ENCODE assay signal across 16 mouse cellular contexts in the genomic region with DNA sequence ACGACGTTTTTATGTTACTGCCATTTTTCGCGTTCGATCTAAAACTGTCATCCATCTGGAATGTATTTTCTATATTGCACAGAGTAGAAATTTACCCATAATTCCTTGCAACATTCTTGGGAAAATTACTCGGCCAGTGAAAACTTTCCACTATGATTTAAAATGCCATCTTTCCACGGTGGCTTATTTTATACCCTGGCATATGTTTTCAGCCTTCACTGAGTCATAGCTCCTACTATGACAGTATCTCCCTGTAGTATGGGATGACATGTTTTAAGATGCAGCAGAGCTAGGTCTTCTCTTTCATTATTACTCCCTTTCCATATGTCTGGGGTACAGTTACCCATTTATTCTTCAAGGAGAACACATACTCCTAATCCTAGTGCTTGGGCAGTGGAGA.
"Had no signal": no experiment of that assay in that cellular context is flagged by ENCODE, and none has a peak within 500 bp of the region (broad histone marks: within the 10 kb centered on the region; RNA-seq: fewer than 3 reads in every experiment).

No protein-coding gene starts in this region.

- DNase-seq: retina, postnatal 1 day; right cerebral cortex, postnatal 14 days; right cerebral cortex, postnatal 25 days; right cerebral cortex, postnatal 4 days; spleen, adult 18-20 months; thymus, adult 18-20 months; thymus, adult 2 months; thymus, postnatal 14 days; thymus, postnatal 25 days; thymus, postnatal 36 days; thymus, postnatal 4 days had no signal

- H3K27ac ChIP-seq: neural tube, embryonic 12.5 days; neural tube, embryonic 13.5 days; neural tube, embryonic 15.5 days; stomach, embryonic 15.5 days; stomach, postnatal 0 days had no signal

- H3K4me2 ChIP-seq: neural tube, embryonic 12.5 days; neural tube, embryonic 13.5 days; neural tube, embryonic 15.5 days; stomach, embryonic 15.5 days had no signal

- H3K4me3 ChIP-seq: neural tube, embryonic 12.5 days; neural tube, embryonic 13.5 days; neural tube, embryonic 15.5 days; stomach, embryonic 15.5 days had no signal

- H3K4me1 ChIP-seq: neural tube, embryonic 12.5 days; neural tube, embryonic 13.5 days; neural tube, embryonic 15.5 days; stomach, embryonic 15.5 days had no signal

- H3K9me3 ChIP-seq: neural tube, embryonic 12.5 days; neural tube, embryonic 13.5 days; neural tube, embryonic 15.5 days; stomach, embryonic 15.5 days had no signal

- H3K36me3 ChIP-seq: neural tube, embryonic 12.5 days; neural tube, embryonic 13.5 days; neural tube, embryonic 15.5 days; stomach, embryonic 15.5 days had no signal

- H3K27me3 ChIP-seq: neural tube, embryonic 12.5 days; neural tube, embryonic 13.5 days; neural tube, embryonic 15.5 days; stomach, embryonic 15.5 days had no signal

- H3K9ac ChIP-seq: neural tube, embryonic 12.5 days; neural tube, embryonic 13.5 days; neural tube, embryonic 15.5 days; stomach, embryonic 15.5 days had no signal
